Mouse (Mus musculus): ENCODE measurements around the gene Ebf3.

GRCm38 (mm10) chr7:137244839-137245238 is 69.4 kb downstream of the Ebf3 start:
- TF ChIP-seq POLR2A (IDR thresholded peaks at IDR 0.05; ENCODE audit: borderline replicate concordance, insufficient read depth, low read length): no peak
- no peak for TF ChIP-seq CTCF (IDR thresholded peaks at IDR 0.05; ENCODE audit: borderline replicate concordance, insufficient read depth, low read depth, low read length)

All from cerebellum, adult 2 months (tissue).